Mouse (Mus musculus) stomach, embryonic 16.5 days (tissue): Measurements from ENCODE around the gene Prr5l. TPM values are rescaled to one million over a fixed set of nuclear protein-coding genes. Genes with fewer than 3 reads are reported as not detected.
A peak's percentile ranks its signal among the peaks of the same experiment; 100 is the strongest.

Experiments
- ATAC-seq: fragments of 200-750 bp; cut with Nextera tagmentation; 2 replicates; pipeline ENCODE4 v1.8.0; 2017; ENCODE audit warnings: moderate number of reproducible peaks, moderate TSS enrichment; ENCODE audit not compliant: insufficient read depth, low FRiP score
- H3K27ac ChIP-seq: fragments of 300-500 bp; sonication (generic); 2 replicates; pipeline ENCODE4 v1.5.1; 2014; ENCODE audit warnings: low read length
- H3K27me3 ChIP-seq: fragments of 300-500 bp; sonication (generic); 2 replicates; pipeline ENCODE4 v1.6.1; 2014; ENCODE audit warnings: low read length, control low read depth, mixed read lengths; ENCODE audit not compliant: control insufficient read depth, insufficient read depth
- H3K36me3 ChIP-seq: fragments of 300-500 bp; sonication (generic); 2 replicates; pipeline ENCODE4 v1.6.1; 2014; ENCODE audit warnings: low read length; ENCODE audit not compliant: control insufficient read depth, insufficient read depth
- H3K4me1 ChIP-seq: fragments of 300-500 bp; sonication (generic); 2 replicates; pipeline ENCODE4 v1.6.1; 2014; ENCODE audit warnings: low read length, control low read depth, mixed read lengths; ENCODE audit not compliant: control insufficient read depth, insufficient read depth
- H3K4me2 ChIP-seq: fragments of 300-500 bp; sonication (generic); 2 replicates; pipeline ENCODE4 v1.6.1; 2014; ENCODE audit warnings: low read depth, low read length, mixed read lengths
- H3K4me3 ChIP-seq: fragments of 300-500 bp; sonication (generic); replicated peaks from 2 replicates; pipeline ENCODE4 v1.5.1; 2014; ENCODE audit warnings: mild to moderate bottlenecking, low read length
- H3K9ac ChIP-seq: fragments of 300-500 bp; sonication (generic); 2 replicates; pipeline ENCODE4 v1.6.1; 2014; ENCODE audit warnings: low read length
- H3K9me3 ChIP-seq: fragments of 300-500 bp; sonication (generic); replicated peaks from 2 replicates; pipeline ENCODE4 v1.6.1; 2016; ENCODE audit warnings: low read length, control low read depth; ENCODE audit not compliant: control insufficient read depth
- WGBS: fragments of 180-500 bp; shearing (Covaris S2); extraction: QIAGEN DNeasy Blood & Tissue Kit; methylation state at CpG from one replicate; pipeline ENCODE4 v1.1.7; 2014; 5-methylcytosine and 5-hydroxymethylcytosine counted together
- polyA plus RNA-seq: library from polyadenylated mRNA; unstranded; fragments of >200 nt; fragmentation: Nextera tagmentation; extraction: Ambion mirVana; gene quantifications from 2 replicates; pipeline ENCODE4 v1.2.1, GENCODE M21; 2015

Prr5l gene
- polyA plus RNA-seq, 1 experiment from 2014 or later, result 9.4 TPM

- peak within 1 kb of the TSS; percentile 94 for H3K9ac ChIP-seq
- no peaks in the 10 kb centered on the region for H3K36me3 ChIP-seq
- peak within 1 kb of the TSS; percentile 71 for H3K4me3 ChIP-seq
- 0 out of 2 replicates have a peak, but pooled peaks cover 3% of the 10 kb centered on the region for H3K27me3 ChIP-seq
- no peaks in the 10 kb centered on the region; the same call in 1 of the 2 replicates for H3K4me1 ChIP-seq
- ATAC-seq, result peak; percentile 97
- H3K4me2 ChIP-seq, result peak within 1 kb of the TSS; percentile 56
- no peak within 1 kb of the TSS for H3K27ac ChIP-seq
- no peaks in the 10 kb centered on the region for H3K9me3 ChIP-seq
- WGBS, result under 1% methylated on average over 68 of the region's 68 CpGs
Observed at GRCm38 (mm10) chr2:101678236-101679021, 204.4 kb downstream of the Prr5l start, which contains the start of gene Traf6. Gene Traf6 (plus strand): TSS chr2:101678429.

- Histone ChIP-seq H3K9me3 (no peaks in the 10 kb centered on the region), H3K4me1 (no peaks in the 10 kb centered on the region), H3K27ac (no peak overlapping the region), H3K27me3 (0 out of 2 replicates have a peak, but pooled peaks cover 3% of the 10 kb centered on the region), H3K36me3 (no peaks in the 10 kb centered on the region), H3K4me3 (no peak overlapping the region), H3K9ac (no peak overlapping the region), H3K4me2 (no peak overlapping the region)
- 69% methylated on average over 3 of the region's 3 CpGs for WGBS
- no peak for ATAC-seq
Observed at GRCm38 (mm10) chr2:101673547-101673946, 209.3 kb downstream of the Prr5l start.

GRCm38 (mm10) chr2:101668751-101669150 is 214.1 kb downstream of the Prr5l start:
- H3K27ac ChIP-seq, result no peak overlapping the region
- no peak for ATAC-seq
- no peaks in the 10 kb centered on the region for H3K4me1 ChIP-seq
- no peak overlapping the region for H3K4me2 ChIP-seq
- no peak overlapping the region for H3K9ac ChIP-seq
- 80% methylated on average over 3 of the region's 3 CpGs for WGBS
- H3K27me3 ChIP-seq, result no peaks in the 10 kb centered on the region
- no peaks in the 10 kb centered on the region for H3K9me3 ChIP-seq
- H3K4me3 ChIP-seq, result no peak overlapping the region
- H3K36me3 ChIP-seq, result no peaks in the 10 kb centered on the region

GRCm38 (mm10) chr2:101665703-101666092 is 217.1 kb downstream of the Prr5l start:
- H3K27me3 ChIP-seq, result no peaks in the 10 kb centered on the region
- H3K36me3 ChIP-seq, result no peaks in the 10 kb centered on the region
- H3K4me1 ChIP-seq, result no peaks in the 10 kb centered on the region
- H3K4me3 ChIP-seq, result no peak overlapping the region
- no peak for ATAC-seq
- H3K9ac ChIP-seq, result no peak overlapping the region
- H3K9me3 ChIP-seq, result no peaks in the 10 kb centered on the region
- 82% methylated on average over 3 of the region's 3 CpGs for WGBS
- H3K4me2 ChIP-seq, result no peak overlapping the region
- H3K27ac ChIP-seq, result no peak overlapping the region

- no peaks in the 10 kb centered on the region for H3K27me3 ChIP-seq
- 24% methylated on average over 9 of the region's 9 CpGs for WGBS
- no peaks in the 10 kb centered on the region for H3K9me3 ChIP-seq
- no peaks in the 10 kb centered on the region for H3K36me3 ChIP-seq
- H3K4me1 ChIP-seq, result no peaks in the 10 kb centered on the region
- no peak overlapping the region for H3K4me2 ChIP-seq
- H3K9ac ChIP-seq, result no peak overlapping the region
- H3K4me3 ChIP-seq, result no peak overlapping the region
- H3K27ac ChIP-seq, result no peak overlapping the region
- no peak for ATAC-seq
Observed at GRCm38 (mm10) chr2:101665058-101665702, 217.6 kb downstream of the Prr5l start.

Other genes starting within 250 kb of the Prr5l start
- gene Rag1, start 233.5 kb downstream of the Prr5l start, polyA plus RNA-seq, result 0.04 and 0.17 TPM in 2 replicates
- 45.6 and 50.3 TPM in 2 replicates for gene B230118H07Rik, start 233.5 kb downstream of the Prr5l start, polyA plus RNA-seq
- 9.1 and 9.5 TPM in 2 replicates for gene Traf6, start 204.6 kb downstream of the Prr5l start, polyA plus RNA-seq
- gene Commd9, start 3.2 kb upstream of the Prr5l start, polyA plus RNA-seq, result 56.4 and 61.1 TPM in 2 replicates